ENCODE assay signal across 9 mouse cellular contexts in the genomic region with DNA sequence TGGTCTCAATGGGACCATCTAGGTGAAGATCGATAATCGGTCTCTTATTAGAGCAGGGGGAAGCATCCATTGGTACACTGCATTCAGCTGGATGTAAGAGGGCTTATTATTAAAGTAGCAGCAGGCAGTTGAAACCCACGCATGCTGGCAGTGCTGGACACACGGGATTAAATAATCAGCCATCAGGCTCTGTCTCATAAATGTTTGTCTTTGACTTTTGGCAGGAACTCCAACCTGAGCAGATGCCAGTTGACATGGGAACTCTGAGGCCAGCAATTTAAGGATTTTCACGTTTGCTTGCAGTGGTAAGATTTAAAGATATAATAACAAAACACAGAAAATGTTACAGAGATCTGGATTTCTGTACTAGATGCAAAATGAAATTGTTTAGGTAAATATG.
DNase-seq lines count a peak whose midpoint lies in the region; ATAC-seq lines count a peak whose summit lies in the region.
"Had no signal": no experiment of that assay in that cellular context is flagged by ENCODE, and none has a peak within 500 bp of the region (broad histone marks: within the 10 kb centered on the region; RNA-seq: fewer than 3 reads in every experiment).

No protein-coding gene starts in this region.

- 48% methylated on average over 5 of the region's 5 CpGs for WGBS in hindbrain, embryonic 14.5 days
- WGBS in hindbrain, embryonic 16.5 days, result 41% methylated on average over 5 of the region's 5 CpGs
- 70% methylated on average over 5 of the region's 5 CpGs for whole genome bisulfite sequencing in kidney, embryonic 16.5 days

- H3K4me1 ChIP-seq in hindbrain, embryonic 14.5 days (replicated peaks; ENCODE audit: control insufficient read depth, insufficient read depth, low read length), result no peaks in the 10 kb centered on the region
- no peaks in the 10 kb centered on the region for H3K4me1 ChIP-seq in hindbrain, embryonic 16.5 days (ENCODE audit: control insufficient read depth, insufficient read depth, low read depth, low read length)
- H3K4me1 ChIP-seq in kidney, embryonic 16.5 days (ENCODE audit: insufficient read depth, low read length), result no peaks in the 10 kb centered on the region

- H3K9ac ChIP-seq in hindbrain, embryonic 14.5 days, result no peak overlapping the region
- H3K9ac ChIP-seq in hindbrain, embryonic 16.5 days (ENCODE audit: low read depth, low read length), result no peak overlapping the region
- H3K9ac ChIP-seq in kidney, embryonic 16.5 days (replicated peaks; ENCODE audit: low read length), result no peak overlapping the region
- H3K9ac ChIP-seq: limb, embryonic 13.5 days had no signal

- no peak overlapping the region for H3K27ac ChIP-seq in hindbrain, embryonic 14.5 days
- H3K27ac ChIP-seq in hindbrain, embryonic 16.5 days (ENCODE audit: low read depth, low read length), result no peak overlapping the region
- no peak overlapping the region for H3K27ac ChIP-seq in kidney, embryonic 16.5 days (ENCODE audit: low read length)
- H3K27ac ChIP-seq: limb, embryonic 13.5 days had no signal

- no peak for ATAC-seq in hindbrain, embryonic 14.5 days (ENCODE audit: low FRiP score)
- no peak for ATAC-seq in hindbrain, embryonic 16.5 days
- peak; percentile 26; the same call in 1 of the 2 replicates for ATAC-seq in cerebellum, adult (ENCODE audit: insufficient number of reproducible peaks, low FRiP score, low TSS enrichment)
- no peak for ATAC-seq in kidney, embryonic 16.5 days (ENCODE audit: low FRiP score, low TSS enrichment)

- no peaks in the 10 kb centered on the region for H3K9me3 ChIP-seq in hindbrain, embryonic 14.5 days (ENCODE audit: control insufficient read depth, low read length)
- no peaks in the 10 kb centered on the region for H3K9me3 ChIP-seq in hindbrain, embryonic 16.5 days (ENCODE audit: control insufficient read depth, low read length)
- H3K9me3 ChIP-seq in kidney, embryonic 16.5 days (ENCODE audit: low read length), result no peaks in the 10 kb centered on the region; the same call in none of the 2 replicates
- H3K9me3 ChIP-seq: limb, embryonic 13.5 days had no signal

- no peak overlapping the region for H3K4me3 ChIP-seq in hindbrain, embryonic 14.5 days (replicated peaks; ENCODE audit: low read length)
- no peak overlapping the region for H3K4me3 ChIP-seq in hindbrain, embryonic 16.5 days (ENCODE audit: low read length)
- H3K4me3 ChIP-seq in kidney, embryonic 16.5 days (ENCODE audit: low read length), result no peak overlapping the region
- H3K4me3 ChIP-seq: limb, embryonic 13.5 days had no signal

- no peaks in the 10 kb centered on the region for H3K36me3 ChIP-seq in hindbrain, embryonic 14.5 days (replicated peaks; ENCODE audit: control insufficient read depth, insufficient read depth)
- H3K36me3 ChIP-seq in hindbrain, embryonic 16.5 days (ENCODE audit: control insufficient read depth, insufficient read depth, low read length), result no peaks in the 10 kb centered on the region
- H3K36me3 ChIP-seq in kidney, embryonic 16.5 days (ENCODE audit: insufficient read depth, low read length), result no peaks in the 10 kb centered on the region
- H3K36me3 ChIP-seq: limb, embryonic 13.5 days had no signal

- peak; percentile 28 for DNase-seq in hindbrain, embryonic 14.5 days (ENCODE audit: low spot score)
- peak; percentile 25 for DNase-seq in gastrocnemius, postnatal 25 days
- DNase-seq in lung, postnatal 10 days, result peak; percentile 60
- DNase-seq in left cerebral cortex, adult 18-20 months (ENCODE audit: low spot score in 2 of 2), result no peak
- DNase-seq in kidney, postnatal 14 days, result no peak

- H3K27me3 ChIP-seq in hindbrain, embryonic 14.5 days (ENCODE audit: control insufficient read depth, insufficient read depth, low read length), result no peaks in the 10 kb centered on the region
- no peaks in the 10 kb centered on the region for H3K27me3 ChIP-seq in hindbrain, embryonic 16.5 days (replicated peaks; ENCODE audit: control insufficient read depth, insufficient read depth, low read length)
- no peaks in the 10 kb centered on the region for H3K27me3 ChIP-seq in kidney, embryonic 16.5 days (ENCODE audit: insufficient read depth, low read length)
- H3K27me3 ChIP-seq: limb, embryonic 13.5 days had no signal

- no peak overlapping the region for H3K4me2 ChIP-seq in hindbrain, embryonic 14.5 days (replicated peaks)
- no peak overlapping the region for H3K4me2 ChIP-seq in hindbrain, embryonic 16.5 days (ENCODE audit: low read length)
- no peak overlapping the region for H3K4me2 ChIP-seq in kidney, embryonic 16.5 days (replicated peaks; ENCODE audit: low read depth, low read length)
- H3K4me2 ChIP-seq: limb, embryonic 13.5 days had no signal

Comparison
In these comparisons a context has a peak if more than half of its experiments do, and no peak if none do; other contexts are left out.
1. DNase-seq: peak in hindbrain, embryonic 14.5 days (single experiment), gastrocnemius, postnatal 25 days (single experiment) and lung, postnatal 10 days (single experiment); none in left cerebral cortex, adult 18-20 months (0 of 2) and kidney, postnatal 14 days (single experiment).